Mouse (Mus musculus): Measurements from ENCODE around the gene Krtap19-2. TPM values are rescaled to one million over a fixed set of nuclear protein-coding genes. Genes with fewer than 3 reads are reported as not detected.

Gene Krtap19-2
- not detected in 2 replicates for polyA plus RNA-seq (2015; fragmentation: Nextera tagmentation; extraction: Ambion mirVana)

- 98% methylated on average over 3 of the region's 3 CpGs for WGBS
Measured at GRCm38 (mm10) chr16:88874169-88874568, at the start of gene Krtap19-2. Gene Krtap19-2 (minus strand): TSS chr16:88874269.

DNA sequence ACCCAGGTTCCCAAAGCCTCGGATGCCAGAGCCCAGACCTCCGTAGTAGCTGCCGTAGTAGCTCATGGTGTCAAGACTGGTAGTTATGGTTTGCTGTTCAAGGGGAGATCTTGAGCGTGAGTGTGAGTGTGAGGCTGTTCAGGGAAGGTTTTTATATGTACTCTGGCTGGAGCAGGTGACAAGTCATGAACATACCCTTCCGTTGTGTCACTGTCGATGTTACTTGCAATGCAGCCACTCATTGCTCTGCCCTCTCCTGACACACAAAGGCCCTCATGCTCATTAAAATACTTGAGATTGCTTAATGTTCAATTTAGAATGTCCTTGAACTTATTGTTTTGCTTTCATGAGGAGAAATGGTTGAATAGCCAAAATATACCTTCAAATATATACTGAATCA lies 22.3 kb upstream of the Krtap19-2 start, which contains the start of gene Krtap19-5:
TSS of gene Krtap19-5 (minus strand) at position 101 of the 400 bp plus-strand sequence.
- no peaks in the 10 kb centered on the region for H3K9me3 ChIP-seq (replicated peaks; ENCODE audit: control insufficient read depth, low read length, poor library complexity, severe bottlenecking)
- H3K4me2 ChIP-seq (ENCODE audit: low read length): no peak within 1 kb of the TSS
- no peak within 1 kb of the TSS for H3K4me3 ChIP-seq (ENCODE audit: low read depth, low read length)
- 95% methylated on average over 6 of the region's 6 CpGs for WGBS
- no peak for ATAC-seq
- H3K27ac ChIP-seq (ENCODE audit: low read length): no peak within 1 kb of the TSS
- H3K9ac ChIP-seq (ENCODE audit: low read depth, low read length): no peak within 1 kb of the TSS
- no peaks in the 10 kb centered on the region for H3K27me3 ChIP-seq (ENCODE audit: control insufficient read depth, insufficient read depth, low read depth, low read length)
- H3K36me3 ChIP-seq (ENCODE audit: control insufficient read depth, insufficient read depth, low read length): no peaks in the 10 kb centered on the region
- H3K4me1 ChIP-seq (ENCODE audit: control insufficient read depth, insufficient read depth, low read length): no peaks in the 10 kb centered on the region

More at GRCm38 (mm10) chr16:88874169-88874568, at the start of gene Krtap19-2:
- no peak within 1 kb of the TSS for H3K4me3 ChIP-seq (ENCODE audit: low read depth, low read length)
- no peak for ATAC-seq
- no peaks in the 10 kb centered on the region for H3K9me3 ChIP-seq (replicated peaks; ENCODE audit: control insufficient read depth, low read length, poor library complexity, severe bottlenecking)
- no peak within 1 kb of the TSS for H3K27ac ChIP-seq (ENCODE audit: low read length)
- H3K27me3 ChIP-seq (ENCODE audit: control insufficient read depth, insufficient read depth, low read depth, low read length): no peaks in the 10 kb centered on the region
- no peaks in the 10 kb centered on the region for H3K4me1 ChIP-seq (ENCODE audit: control insufficient read depth, insufficient read depth, low read length)
- no peaks in the 10 kb centered on the region for H3K36me3 ChIP-seq (ENCODE audit: control insufficient read depth, insufficient read depth, low read length)
- no peak within 1 kb of the TSS for H3K9ac ChIP-seq (ENCODE audit: low read depth, low read length)
- no peak within 1 kb of the TSS for H3K4me2 ChIP-seq (ENCODE audit: low read length)

- Histone ChIP-seq H3K36me3 (ENCODE audit: control insufficient read depth, insufficient read depth, low read length) (no peaks in the 10 kb centered on the region), H3K4me2 (ENCODE audit: low read length) (no peak overlapping the region), H3K9ac (ENCODE audit: low read depth, low read length) (no peak overlapping the region), H3K9me3 (replicated peaks; ENCODE audit: control insufficient read depth, low read length, poor library complexity, severe bottlenecking) (no peaks in the 10 kb centered on the region), H3K27ac (ENCODE audit: low read length) (no peak overlapping the region), H3K4me1 (ENCODE audit: control insufficient read depth, insufficient read depth, low read length) (no peaks in the 10 kb centered on the region), H3K4me3 (ENCODE audit: low read depth, low read length) (no peak overlapping the region), H3K27me3 (ENCODE audit: control insufficient read depth, insufficient read depth, low read depth, low read length) (no peaks in the 10 kb centered on the region)
- 91% methylated on average over 6 of the region's 6 CpGs for WGBS
- no peak for ATAC-seq
Measured at GRCm38 (mm10) chr16:88886870-88887269, 12.8 kb upstream of the Krtap19-2 start.

GRCm38 (mm10) chr16:88884989-88885388 lies 10.9 kb upstream of the Krtap19-2 start, which contains the start of gene Krtap19-4:
Gene Krtap19-4 (minus strand): TSS chr16:88885089.
- Histone ChIP-seq H3K9ac (ENCODE audit: low read depth, low read length) (no peak within 1 kb of the TSS), H3K4me1 (ENCODE audit: control insufficient read depth, insufficient read depth, low read length) (no peaks in the 10 kb centered on the region), H3K36me3 (ENCODE audit: control insufficient read depth, insufficient read depth, low read length) (no peaks in the 10 kb centered on the region), H3K4me3 (ENCODE audit: low read depth, low read length) (no peak within 1 kb of the TSS), H3K9me3 (replicated peaks; ENCODE audit: control insufficient read depth, low read length, poor library complexity, severe bottlenecking) (no peaks in the 10 kb centered on the region), H3K27ac (ENCODE audit: low read length) (no peak within 1 kb of the TSS), H3K4me2 (ENCODE audit: low read length) (no peak within 1 kb of the TSS), H3K27me3 (ENCODE audit: control insufficient read depth, insufficient read depth, low read depth, low read length) (no peaks in the 10 kb centered on the region)
- WGBS: 92% methylated on average over 5 of the region's 5 CpGs
- no peak for ATAC-seq

GRCm38 (mm10) chr16:88877938-88878337 lies 3.9 kb upstream of the Krtap19-2 start, which contains the start of gene Krtap19-3:
Gene Krtap19-3 (minus strand): TSS chr16:88878038.
- no peak for ATAC-seq
- whole genome bisulfite sequencing: 81% methylated on average over 2 of the region's 2 CpGs

GRCm38 (mm10) chr16:88869311-88869710 lies 4.8 kb downstream of the Krtap19-2 start, which contains the start of gene Krtap19-1:
Gene Krtap19-1 (minus strand): TSS chr16:88869411.
- H3K4me3 ChIP-seq (ENCODE audit: low read depth, low read length): no peak within 1 kb of the TSS
- no peak within 1 kb of the TSS for H3K4me2 ChIP-seq (ENCODE audit: low read length)
- H3K36me3 ChIP-seq (ENCODE audit: control insufficient read depth, insufficient read depth, low read length): no peaks in the 10 kb centered on the region
- no peaks in the 10 kb centered on the region for H3K9me3 ChIP-seq (replicated peaks; ENCODE audit: control insufficient read depth, low read length, poor library complexity, severe bottlenecking)
- WGBS: 87% methylated on average over 6 of the region's 6 CpGs
- no peak for ATAC-seq
- no peaks in the 10 kb centered on the region for H3K4me1 ChIP-seq (ENCODE audit: control insufficient read depth, insufficient read depth, low read length)
- no peak within 1 kb of the TSS for H3K9ac ChIP-seq (ENCODE audit: low read depth, low read length)
- no peaks in the 10 kb centered on the region for H3K27me3 ChIP-seq (ENCODE audit: control insufficient read depth, insufficient read depth, low read depth, low read length)
- H3K27ac ChIP-seq (ENCODE audit: low read length): no peak within 1 kb of the TSS

More at GRCm38 (mm10) chr16:88877938-88878337, 3.9 kb upstream of the Krtap19-2 start, which contains the start of gene Krtap19-3:
- H3K36me3 ChIP-seq (ENCODE audit: control insufficient read depth, insufficient read depth, low read length): no peaks in the 10 kb centered on the region
- H3K27ac ChIP-seq (ENCODE audit: low read length): no peak within 1 kb of the TSS
- no peaks in the 10 kb centered on the region for H3K4me1 ChIP-seq (ENCODE audit: control insufficient read depth, insufficient read depth, low read length)
- H3K4me3 ChIP-seq (ENCODE audit: low read depth, low read length): no peak within 1 kb of the TSS
- H3K9me3 ChIP-seq (replicated peaks; ENCODE audit: control insufficient read depth, low read length, poor library complexity, severe bottlenecking): no peaks in the 10 kb centered on the region
- H3K9ac ChIP-seq (ENCODE audit: low read depth, low read length): no peak within 1 kb of the TSS
- H3K4me2 ChIP-seq (ENCODE audit: low read length): no peak within 1 kb of the TSS
- H3K27me3 ChIP-seq (ENCODE audit: control insufficient read depth, insufficient read depth, low read depth, low read length): no peaks in the 10 kb centered on the region

GRCm38 (mm10) chr16:88864887-88865407 lies 9.1 kb downstream of the Krtap19-2 start:
- Histone ChIP-seq H3K9ac (ENCODE audit: low read depth, low read length) (no peak overlapping the region), H3K27ac (ENCODE audit: low read length) (no peak overlapping the region), H3K27me3 (ENCODE audit: control insufficient read depth, insufficient read depth, low read depth, low read length) (no peaks in the 10 kb centered on the region), H3K36me3 (ENCODE audit: control insufficient read depth, insufficient read depth, low read length) (no peaks in the 10 kb centered on the region), H3K9me3 (replicated peaks; ENCODE audit: control insufficient read depth, low read length, poor library complexity, severe bottlenecking) (no peaks in the 10 kb centered on the region), H3K4me1 (ENCODE audit: control insufficient read depth, insufficient read depth, low read length) (no peaks in the 10 kb centered on the region), H3K4me3 (ENCODE audit: low read depth, low read length) (no peak overlapping the region), H3K4me2 (ENCODE audit: low read length) (no peak overlapping the region)
- no peak for ATAC-seq
- WGBS: 92% methylated on average over 4 of the region's 4 CpGs

GRCm38 (mm10) chr16:88851450-88851849 lies 22.6 kb downstream of the Krtap19-2 start:
- H3K4me1 ChIP-seq (ENCODE audit: control insufficient read depth, insufficient read depth, low read length): no peaks in the 10 kb centered on the region
- H3K36me3 ChIP-seq (ENCODE audit: control insufficient read depth, insufficient read depth, low read length): no peaks in the 10 kb centered on the region
- H3K9me3 ChIP-seq (replicated peaks; ENCODE audit: control insufficient read depth, low read length, poor library complexity, severe bottlenecking): no peaks in the 10 kb centered on the region
- H3K27me3 ChIP-seq (ENCODE audit: control insufficient read depth, insufficient read depth, low read depth, low read length): no peaks in the 10 kb centered on the region
- no peak overlapping the region for H3K4me2 ChIP-seq (ENCODE audit: low read length)
- no peak overlapping the region for H3K27ac ChIP-seq (ENCODE audit: low read length)
- 13% methylated on average over 5 of the region's 5 CpGs for WGBS
- ATAC-seq: no peak
- no peak overlapping the region for H3K9ac ChIP-seq (ENCODE audit: low read depth, low read length)
- no peak overlapping the region for H3K4me3 ChIP-seq (ENCODE audit: low read depth, low read length)

DNA sequence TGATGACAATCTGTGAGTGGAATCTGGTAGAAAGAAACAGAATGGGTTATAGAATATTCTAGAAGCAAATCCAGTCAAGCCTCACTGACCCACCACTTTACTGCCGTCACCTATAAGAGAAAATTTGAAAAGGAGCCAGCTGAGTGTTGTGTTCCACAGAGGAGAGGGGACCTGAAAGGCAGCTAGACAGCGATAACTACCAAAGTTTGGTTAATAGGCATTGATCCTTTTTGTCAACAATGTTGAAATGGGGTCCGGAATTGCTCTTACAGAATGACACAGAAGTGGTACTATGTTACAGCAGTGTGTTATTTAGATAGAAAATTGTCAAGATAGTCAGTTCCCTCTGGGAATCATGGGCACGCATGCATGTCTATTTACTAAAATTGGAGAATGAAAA lies 25.5 kb downstream of the Krtap19-2 start:
- H3K36me3 ChIP-seq (ENCODE audit: control insufficient read depth, insufficient read depth, low read length): no peaks in the 10 kb centered on the region
- H3K4me3 ChIP-seq (ENCODE audit: low read depth, low read length): no peak overlapping the region
- no peaks in the 10 kb centered on the region for H3K9me3 ChIP-seq (replicated peaks; ENCODE audit: control insufficient read depth, low read length, poor library complexity, severe bottlenecking)
- no peak for ATAC-seq
- no peak overlapping the region for H3K9ac ChIP-seq (ENCODE audit: low read depth, low read length)
- H3K4me1 ChIP-seq (ENCODE audit: control insufficient read depth, insufficient read depth, low read length): no peaks in the 10 kb centered on the region
- H3K27ac ChIP-seq (ENCODE audit: low read length): no peak overlapping the region
- no peaks in the 10 kb centered on the region for H3K27me3 ChIP-seq (ENCODE audit: control insufficient read depth, insufficient read depth, low read depth, low read length)
- H3K4me2 ChIP-seq (ENCODE audit: low read length): no peak overlapping the region
- 84% methylated on average over 4 of the region's 4 CpGs for WGBS

Measured in midbrain, embryonic 16.5 days (tissue).